Mouse (Mus musculus) embryonic facial prominence, embryonic 13.5 days (tissue): ENCODE results near the gene Wdfy2. TPM values are rescaled to one million over a fixed set of nuclear protein-coding genes. Genes with fewer than 3 reads are reported as not detected.

Experiments
- ATAC-seq: fragments of 200-750 bp; cut with Nextera tagmentation; 2 replicates; pipeline ENCODE4 v1.8.0; 2017; ENCODE audit warnings: low read depth; ENCODE audit not compliant: insufficient number of reproducible peaks, insufficient read depth, low FRiP score, low TSS enrichment
- H3K27ac ChIP-seq: fragments of 300-500 bp; sonication (generic); 2 replicates; pipeline ENCODE4 v1.5.1; 2015; ENCODE audit warnings: moderate library complexity, mild to moderate bottlenecking, inconsistent platforms
- H3K27me3 ChIP-seq: fragments of 300-500 bp; sonication (generic); 2 replicates; pipeline ENCODE4 v1.6.1; 2015; ENCODE audit warnings: mild to moderate bottlenecking, inconsistent platforms
- H3K36me3 ChIP-seq: fragments of 300-500 bp; sonication (generic); 2 replicates; pipeline ENCODE4 v1.6.1; 2015; ENCODE audit warnings: mild to moderate bottlenecking, inconsistent platforms
- H3K4me1 ChIP-seq: fragments of 300-500 bp; sonication (generic); 2 replicates; pipeline ENCODE4 v1.6.1; 2015; ENCODE audit warnings: inconsistent platforms
- H3K4me2 ChIP-seq: fragments of 300-500 bp; sonication (generic); 2 replicates; pipeline ENCODE4 v1.6.1; 2015; ENCODE audit warnings: moderate library complexity, mild to moderate bottlenecking, inconsistent platforms
- H3K4me3 ChIP-seq: fragments of 300-500 bp; sonication (generic); 2 replicates; pipeline ENCODE4 v1.5.1; 2015; ENCODE audit warnings: mild to moderate bottlenecking, inconsistent platforms
- H3K9ac ChIP-seq: fragments of 300-500 bp; sonication (generic); 2 replicates; pipeline ENCODE4 v1.6.1; 2015; ENCODE audit warnings: mild to moderate bottlenecking, inconsistent platforms
- H3K9me3 ChIP-seq: fragments of 300-500 bp; sonication (generic); 2 replicates; pipeline ENCODE4 v1.6.1; 2016; ENCODE audit warnings: inconsistent platforms
- WGBS: fragments of 180-500 bp; shearing (Covaris S2); methylation state at CpG from one replicate; pipeline ENCODE4 v1.1.7; 2015; ENCODE audit warnings: mixed read lengths; 5-methylcytosine and 5-hydroxymethylcytosine counted together
- polyA plus RNA-seq: library from polyadenylated mRNA; unstranded; fragments of >200 nt; fragmentation: Nextera tagmentation; extraction: Ambion mirVana; gene quantifications from 2 replicates; pipeline ENCODE4 v1.2.1, GENCODE M21; 2015

Wdfy2 gene
- polyA plus RNA-seq, 1 experiment from 2014 or later, result 7.4 TPM

DNA sequence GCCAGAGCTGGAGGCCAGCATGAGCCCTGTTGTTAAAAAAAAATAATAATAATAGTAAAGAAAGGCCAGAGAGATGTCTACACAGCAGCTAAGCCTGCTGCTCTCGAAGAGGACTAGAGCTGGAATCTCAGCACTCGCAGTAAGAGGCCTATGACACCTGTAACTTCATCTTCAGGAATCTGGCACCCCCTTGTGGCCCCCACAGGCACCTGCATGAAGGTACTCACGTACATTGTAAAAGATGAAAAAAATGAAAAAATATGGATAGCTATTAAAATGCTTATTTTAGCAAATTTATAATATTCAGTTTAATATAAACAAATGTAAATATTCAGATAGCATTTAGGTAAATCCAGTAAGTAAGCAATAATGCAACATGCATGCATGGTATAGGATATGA is 102.0 kb downstream of the Wdfy2 start:
- WGBS, result 98% methylated on average over 3 of the region's 3 CpGs
- H3K36me3 ChIP-seq, result peaks cover 23% of the 10 kb centered on the region
- H3K9me3 ChIP-seq, result 0 out of 2 replicates have a peak, but pooled peaks cover 4% of the 10 kb centered on the region
- H3K27me3 ChIP-seq, result no peaks in the 10 kb centered on the region
- peaks cover 6% of the 10 kb centered on the region for H3K4me1 ChIP-seq
- H3K4me3 ChIP-seq, result no peak overlapping the region
- no peak for ATAC-seq
- no peak overlapping the region for H3K27ac ChIP-seq
- no peak overlapping the region for H3K4me2 ChIP-seq
- H3K9ac ChIP-seq, result no peak overlapping the region

DNA sequence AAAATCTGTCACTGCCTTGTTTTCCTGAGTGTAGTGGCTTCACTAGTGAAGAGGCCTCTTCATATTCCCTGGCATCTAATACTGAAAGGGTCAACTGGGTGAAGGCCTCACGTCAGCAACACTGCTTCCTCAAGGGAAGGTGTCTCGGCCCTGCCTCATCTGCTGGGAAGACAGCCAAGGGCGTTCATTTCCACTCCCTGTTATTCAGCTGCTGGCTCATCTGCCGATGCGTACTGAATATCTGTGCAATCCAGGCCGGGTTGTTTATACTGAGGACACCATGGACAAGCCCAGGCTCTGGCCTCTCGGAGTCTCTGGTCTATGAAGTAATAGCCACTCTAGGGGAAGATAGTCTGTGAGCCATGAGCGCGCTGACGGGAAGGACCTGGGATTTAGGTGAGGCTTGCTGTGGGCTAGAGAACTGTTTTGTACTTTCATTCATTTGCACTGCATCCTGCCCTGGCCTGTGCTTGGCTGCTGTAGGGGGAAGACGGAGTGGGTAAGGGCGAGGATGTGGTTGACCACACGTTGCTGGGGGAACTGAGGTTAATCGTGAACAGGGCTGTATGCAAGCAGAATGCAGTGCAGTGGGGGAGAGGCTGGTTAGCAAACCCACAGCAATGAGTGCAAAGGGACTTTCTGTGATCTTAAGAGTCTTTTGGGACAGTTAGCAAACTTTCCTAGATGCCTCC is 103.1 kb downstream of the Wdfy2 start:
- Histone ChIP-seq H3K4me1 (peaks cover 6% of the 10 kb centered on the region), H3K27ac (no peak overlapping the region), H3K36me3 (peaks cover 33% of the 10 kb centered on the region), H3K4me3 (no peak overlapping the region), H3K4me2 (no peak overlapping the region), H3K9me3 (0 out of 2 replicates have a peak, but pooled peaks cover 4% of the 10 kb centered on the region), H3K27me3 (no peaks in the 10 kb centered on the region), H3K9ac (no peak overlapping the region)
- WGBS, result 70% methylated on average over 14 of the region's 14 CpGs
- no peak for ATAC-seq

DNA sequence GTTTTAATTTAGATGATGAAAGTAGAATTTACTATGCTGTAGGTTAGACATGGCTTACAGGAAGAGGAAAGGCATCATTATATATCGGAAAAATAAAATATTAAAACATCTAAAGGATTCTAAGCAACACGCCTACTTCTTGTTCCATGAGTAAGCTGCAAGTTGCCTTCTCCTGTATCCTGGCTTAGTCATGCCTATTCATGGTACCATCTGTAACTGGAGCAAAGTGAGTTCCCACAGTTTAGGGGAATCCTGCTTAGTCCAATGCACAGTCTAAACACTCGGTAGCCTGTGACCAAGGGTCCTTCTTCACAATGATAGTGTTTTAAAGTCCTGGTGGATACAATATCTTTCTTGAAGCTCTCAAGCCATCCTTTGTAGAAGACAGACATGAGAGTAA is 109.3 kb downstream of the Wdfy2 start:
- no peak for ATAC-seq
- Histone ChIP-seq H3K36me3 (peaks cover 32% of the 10 kb centered on the region), H3K4me1 (no peaks in the 10 kb centered on the region), H3K9ac (no peak overlapping the region), H3K27me3 (no peaks in the 10 kb centered on the region), H3K4me2 (no peak overlapping the region), H3K9me3 (no peaks in the 10 kb centered on the region), H3K4me3 (no peak overlapping the region), H3K27ac (no peak overlapping the region)
- WGBS, result 94% methylated on average over 3 of the region's 3 CpGs

DNA sequence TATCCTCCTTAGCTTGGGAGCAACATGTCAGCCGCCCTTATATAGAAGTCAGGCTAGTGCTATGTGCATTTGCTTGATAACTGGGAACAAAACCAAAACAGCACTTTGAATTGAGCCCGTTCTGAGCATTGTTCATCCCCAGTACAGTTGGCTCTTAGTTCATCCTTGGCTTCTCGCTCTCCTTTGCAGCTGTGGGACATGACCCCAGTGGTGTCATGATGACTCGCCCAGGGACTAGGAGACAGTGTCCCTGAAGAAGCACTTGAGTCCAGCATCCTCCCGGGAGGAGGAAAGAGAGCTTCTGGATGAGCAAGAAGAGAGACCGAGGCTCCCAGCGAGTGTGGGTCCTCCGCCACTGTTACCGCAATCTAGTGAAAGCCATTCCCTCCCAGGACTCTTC is 118.6 kb downstream of the Wdfy2 start:
- Histone ChIP-seq H3K27me3 (no peaks in the 10 kb centered on the region), H3K36me3 (peaks cover 71% of the 10 kb centered on the region), H3K4me3 (no peak overlapping the region), H3K9ac (no peak overlapping the region), H3K27ac (no peak overlapping the region), H3K4me2 (no peak overlapping the region), H3K4me1 (no peaks in the 10 kb centered on the region), H3K9me3 (no peaks in the 10 kb centered on the region)
- no peak for ATAC-seq
- WGBS, result 82% methylated on average over 9 of the region's 9 CpGs

DNA sequence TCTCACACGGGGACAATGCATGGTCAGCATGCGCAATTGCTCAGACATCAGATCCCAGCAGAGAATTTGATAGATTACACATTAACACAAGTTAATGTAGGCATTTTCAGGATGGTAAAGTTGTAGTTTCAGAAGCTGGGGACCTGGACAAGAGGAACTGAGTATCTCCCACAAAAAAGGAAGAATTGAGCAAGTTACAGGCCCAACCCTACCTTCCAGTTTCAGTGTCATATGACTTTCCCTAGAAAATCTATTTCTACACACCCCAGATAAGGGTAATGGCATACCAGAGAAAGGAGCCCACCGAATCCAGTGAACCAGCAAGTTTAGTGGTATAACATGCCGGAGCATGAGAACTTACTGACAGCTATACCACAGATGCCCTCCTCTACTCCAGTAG is 126.2 kb downstream of the Wdfy2 start:
- Histone ChIP-seq H3K4me3 (no peak overlapping the region), H3K27ac (no peak overlapping the region), H3K9ac (no peak overlapping the region), H3K4me2 (no peak overlapping the region), H3K4me1 (peaks cover 8% of the 10 kb centered on the region), H3K36me3 (peaks cover 17% of the 10 kb centered on the region), H3K27me3 (no peaks in the 10 kb centered on the region), H3K9me3 (no peaks in the 10 kb centered on the region)
- ATAC-seq, result no peak
- 88% methylated on average over 4 of the region's 4 CpGs for WGBS

DNA sequence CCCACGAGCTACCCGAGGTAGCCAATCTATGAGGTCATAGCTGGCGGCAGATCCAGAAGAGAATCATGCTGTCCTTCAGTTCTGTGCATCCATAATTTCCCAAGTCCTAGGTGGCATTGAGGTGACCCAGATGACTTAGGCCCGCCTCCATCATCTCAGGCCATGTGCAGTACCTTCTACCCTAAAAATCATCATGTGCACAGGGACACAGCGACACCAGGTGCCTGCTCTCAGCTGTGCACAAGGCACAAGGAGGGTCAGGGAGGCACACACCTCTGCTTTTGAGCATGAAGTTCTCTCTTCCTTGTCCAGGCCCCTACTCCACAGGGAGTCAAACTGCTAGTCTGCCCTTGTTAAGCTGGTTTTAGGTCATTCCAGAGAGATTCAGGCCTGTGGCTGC is 127.9 kb downstream of the Wdfy2 start:
- Histone ChIP-seq H3K4me1 (peaks cover 8% of the 10 kb centered on the region), H3K9me3 (no peaks in the 10 kb centered on the region), H3K4me3 (no peak overlapping the region), H3K27ac (no peak overlapping the region), H3K9ac (no peak overlapping the region), H3K36me3 (peaks cover 6% of the 10 kb centered on the region; the same call in 1 of the 2 replicates), H3K27me3 (no peaks in the 10 kb centered on the region), H3K4me2 (peak overlapping the region; percentile 52)
- no peak; the same call in 1 of the 2 replicates for ATAC-seq
- 86% methylated on average over 5 of the region's 5 CpGs for WGBS

DNA sequence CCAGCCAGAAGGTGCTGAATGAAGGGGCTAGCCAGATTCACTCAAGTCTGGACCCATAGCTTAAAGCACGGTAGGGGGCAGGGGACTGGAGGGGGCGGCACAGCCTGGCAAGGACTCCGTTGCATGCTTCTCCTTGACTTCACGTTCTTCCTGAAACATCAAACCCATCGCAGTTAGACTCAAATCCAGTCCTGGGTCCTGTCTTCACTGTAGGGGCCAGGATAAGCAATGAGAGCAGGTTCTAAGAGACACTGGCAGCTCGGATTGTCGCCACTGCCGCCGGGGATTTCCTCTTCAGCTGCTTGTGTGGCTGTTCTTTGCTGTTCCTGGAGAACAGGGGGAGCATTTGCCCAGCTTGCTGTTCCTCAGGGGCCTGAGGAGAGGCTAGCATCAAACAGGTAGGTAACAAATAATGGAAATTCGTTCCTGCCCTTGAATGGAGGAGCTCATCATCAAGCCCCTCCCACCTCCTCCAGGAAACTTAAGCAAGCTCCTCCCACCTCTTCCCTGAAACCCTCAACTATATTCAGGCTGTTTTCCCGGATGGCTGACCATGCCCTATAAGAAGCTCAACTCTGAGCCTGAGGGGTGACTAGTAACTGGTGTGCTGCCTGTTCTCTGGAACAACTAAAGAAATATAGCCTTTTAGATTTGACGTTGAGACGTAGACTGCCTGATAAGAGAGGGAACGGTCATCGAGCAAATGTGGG is 128.5 kb downstream of the Wdfy2 start:
- Histone ChIP-seq H3K27me3 (no peaks in the 10 kb centered on the region), H3K9ac (peak overlapping the region; percentile 46; the same call in 1 of the 2 replicates), H3K36me3 (peaks cover 4% of the 10 kb centered on the region; the same call in 1 of the 2 replicates), H3K4me1 (peaks cover 14% of the 10 kb centered on the region), H3K9me3 (no peaks in the 10 kb centered on the region), H3K4me2 (peak overlapping the region; percentile 52), H3K4me3 (peak overlapping the region; percentile 30), H3K27ac (no peak overlapping the region)
- ATAC-seq, result no peak
- WGBS, result 30% methylated on average over 15 of the region's 15 CpGs

DNA sequence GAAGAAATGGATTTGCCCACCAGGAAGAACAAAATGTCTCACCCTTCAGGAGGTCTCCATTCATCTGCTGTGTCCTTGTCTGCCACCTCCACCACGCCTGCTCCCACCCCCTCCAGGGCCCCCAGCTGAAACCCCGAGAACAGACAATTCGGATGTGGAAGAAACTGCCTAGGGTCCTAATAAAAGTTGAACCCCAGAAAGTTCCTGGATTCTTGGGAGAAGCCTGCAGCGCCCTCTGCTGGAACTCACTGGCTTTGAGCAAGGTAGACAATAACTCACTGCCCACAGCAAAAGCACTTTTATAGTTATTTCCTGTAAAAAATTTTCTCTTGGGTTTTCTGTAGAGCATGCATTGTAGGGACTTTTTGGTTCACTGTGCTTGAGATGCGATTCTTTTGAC is 137.6 kb downstream of the Wdfy2 start:
- H3K9ac ChIP-seq, result no peak overlapping the region

DNA sequence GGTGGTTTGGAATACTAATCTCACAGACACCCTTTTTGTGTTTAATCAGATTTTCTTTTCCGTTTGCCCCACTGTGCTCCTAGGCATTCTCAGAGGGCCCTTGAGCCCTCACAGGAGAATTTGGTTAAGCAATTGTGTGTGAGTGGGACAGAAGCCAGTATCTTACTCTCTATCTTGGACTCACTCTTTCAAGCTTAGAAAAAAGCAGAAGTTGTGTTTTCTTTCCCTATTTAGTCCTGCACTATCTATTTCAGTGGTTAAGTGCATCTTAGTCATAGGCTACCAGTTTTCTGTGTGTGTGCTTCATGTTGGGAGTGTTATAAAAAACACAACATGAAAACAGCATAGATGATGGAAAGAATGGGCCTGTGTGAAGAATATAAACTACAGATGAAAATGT is 142.3 kb downstream of the Wdfy2 start:
- H3K4me1 ChIP-seq, result no peaks in the 10 kb centered on the region
- H3K9me3 ChIP-seq, result no peaks in the 10 kb centered on the region
- no peak overlapping the region for H3K4me3 ChIP-seq
- 57% methylated on average over 1 of the region's 1 CpGs for WGBS
- no peak overlapping the region for H3K4me2 ChIP-seq
- ATAC-seq, result no peak
- H3K9ac ChIP-seq, result no peak overlapping the region
- no peaks in the 10 kb centered on the region for H3K36me3 ChIP-seq
- H3K27me3 ChIP-seq, result no peaks in the 10 kb centered on the region
- no peak overlapping the region for H3K27ac ChIP-seq

More for the DNA sequence above, 137.6 kb downstream of the Wdfy2 start:
- ATAC-seq, result no peak
- Histone ChIP-seq H3K27me3 (no peaks in the 10 kb centered on the region), H3K27ac (no peak overlapping the region), H3K4me2 (no peak overlapping the region), H3K9me3 (no peaks in the 10 kb centered on the region), H3K36me3 (no peaks in the 10 kb centered on the region), H3K4me3 (no peak overlapping the region), H3K4me1 (0 out of 2 replicates have a peak, but pooled peaks cover 6% of the 10 kb centered on the region)
- 9% methylated on average over 5 of the region's 5 CpGs for WGBS

DNA sequence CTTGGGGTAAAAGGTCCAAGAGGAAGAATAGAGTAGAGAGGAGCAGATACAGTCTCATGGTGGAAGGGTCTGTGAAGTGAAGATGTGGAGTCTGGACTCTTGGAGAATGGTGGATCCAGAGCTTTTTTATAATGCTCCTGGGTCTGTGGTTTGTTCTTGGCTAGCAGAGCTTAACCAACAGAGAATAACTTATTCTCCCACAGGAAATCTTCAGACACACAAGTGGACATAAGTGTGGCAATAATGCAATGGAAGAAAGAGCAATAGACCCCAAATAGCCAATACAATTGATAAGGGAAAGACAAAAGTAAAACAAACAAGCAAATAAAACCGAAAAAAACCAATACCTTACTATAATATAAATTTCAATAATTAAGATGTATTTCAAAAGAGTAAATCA is 146.9 kb downstream of the Wdfy2 start, which contains the start of gene Defb48:
Defb48 (minus strand) TSS at position 101 of the 400 bp plus-strand sequence.
- Histone ChIP-seq H3K27me3 (no peaks in the 10 kb centered on the region), H3K4me1 (no peaks in the 10 kb centered on the region), H3K27ac (no peak within 1 kb of the TSS), H3K4me2 (no peak within 1 kb of the TSS), H3K9me3 (no peaks in the 10 kb centered on the region), H3K36me3 (no peaks in the 10 kb centered on the region), H3K9ac (no peak within 1 kb of the TSS), H3K4me3 (no peak within 1 kb of the TSS)
- no peak for ATAC-seq
- WGBS, result 70% methylated on average over 1 of the region's 1 CpGs

DNA sequence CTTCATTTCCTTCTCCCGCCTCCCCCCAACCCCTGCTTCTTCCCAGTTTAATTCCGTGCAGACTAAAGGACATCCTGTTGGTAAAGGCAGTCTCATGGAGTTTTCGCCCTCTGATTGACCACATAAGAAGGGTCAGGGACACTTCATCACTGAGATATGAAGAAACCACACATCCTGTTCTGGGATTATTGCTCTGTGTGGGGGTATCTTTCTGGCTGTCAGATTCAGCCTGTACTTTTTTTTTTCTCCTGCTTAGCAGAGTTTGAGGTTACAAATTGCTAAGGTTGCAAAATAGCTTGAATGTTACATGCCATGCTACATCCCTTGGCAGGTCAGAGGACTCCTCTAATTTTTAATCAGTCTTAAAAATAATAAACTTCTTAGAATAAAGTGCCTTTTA is 153.8 kb downstream of the Wdfy2 start:
- no peaks in the 10 kb centered on the region for H3K9me3 ChIP-seq
- no peaks in the 10 kb centered on the region for H3K27me3 ChIP-seq
- WGBS, result 66% methylated on average over 3 of the region's 3 CpGs
- H3K4me3 ChIP-seq, result no peak overlapping the region
- peaks cover 8% of the 10 kb centered on the region for H3K4me1 ChIP-seq
- no peaks in the 10 kb centered on the region for H3K36me3 ChIP-seq
- no peak overlapping the region for H3K4me2 ChIP-seq
- ATAC-seq, result no peak
- H3K9ac ChIP-seq, result no peak overlapping the region
- no peak overlapping the region for H3K27ac ChIP-seq
